In genomic region chr19:46303251-46304215, GRCm38 (mm10) we compare ENCODE assay signal across 7 mouse cellular contexts. TPM values are rescaled to one million over a fixed set of nuclear protein-coding genes. Genes with fewer than 3 reads are reported as not detected.
DNase-seq lines count a peak whose midpoint lies in the region; ATAC-seq and TF ChIP-seq lines count a peak whose summit lies in the region.

No protein-coding gene starts in this region.

- H3K27me3 ChIP-seq in megakaryocyte, embryonic 14.5 days (replicated peaks): peaks cover 22% of the 10 kb centered on the region
- peaks cover 10% of the 10 kb centered on the region for H3K27me3 ChIP-seq in forebrain, embryonic 14.5 days (replicated peaks; ENCODE audit: control insufficient read depth, insufficient read depth, low read length)
- no peaks in the 10 kb centered on the region for H3K27me3 ChIP-seq in intestine, postnatal 0 days (replicated peaks; ENCODE audit: control insufficient read depth, insufficient read depth, low read length)
- H3K27me3 ChIP-seq in neural tube, embryonic 14.5 days (ENCODE audit: control insufficient read depth, insufficient read depth, low read length): peaks cover 7% of the 10 kb centered on the region

- H3K9me3 ChIP-seq in megakaryocyte, embryonic 14.5 days: no peaks in the 10 kb centered on the region
- H3K9me3 ChIP-seq in forebrain, embryonic 14.5 days (replicated peaks; ENCODE audit: control insufficient read depth, low read length): no peaks in the 10 kb centered on the region
- H3K9me3 ChIP-seq in intestine, postnatal 0 days (ENCODE audit: control insufficient read depth): no peaks in the 10 kb centered on the region
- no peaks in the 10 kb centered on the region for H3K9me3 ChIP-seq in neural tube, embryonic 14.5 days (ENCODE audit: control insufficient read depth, low read length)

- DNase-seq in forebrain, embryonic 14.5 days (ENCODE audit: low spot score): no peak
- DNase-seq in B cell, adult 2 months: no peak

- peak overlapping the region; percentile 100 for H3K4me3 ChIP-seq in megakaryocyte, embryonic 14.5 days (replicated peaks)
- H3K4me3 ChIP-seq in forebrain, embryonic 14.5 days (ENCODE audit: low read depth, low read length): peak overlapping the region; percentile 48
- H3K4me3 ChIP-seq in intestine, postnatal 0 days (ENCODE audit: low read depth, low read length): peak overlapping the region; percentile 59
- H3K4me3 ChIP-seq in neural tube, embryonic 14.5 days (ENCODE audit: low read depth, low read length): peak overlapping the region; percentile 40

- H3K27ac ChIP-seq in forebrain, embryonic 14.5 days (ENCODE audit: low read depth, low read length): no peak overlapping the region
- peak overlapping the region; percentile 80 for H3K27ac ChIP-seq in intestine, postnatal 0 days (ENCODE audit: low read depth, low read length)
- no peak overlapping the region for H3K27ac ChIP-seq in neural tube, embryonic 14.5 days (ENCODE audit: low read depth, low read length)

- H3K9ac ChIP-seq in forebrain, embryonic 14.5 days (ENCODE audit: low read length): no peak overlapping the region
- no peak overlapping the region for H3K9ac ChIP-seq in intestine, postnatal 0 days (ENCODE audit: low read depth, low read length)
- H3K9ac ChIP-seq in neural tube, embryonic 14.5 days (replicated peaks; ENCODE audit: low read depth, low read length): no peak overlapping the region; the same call in 1 of the 2 replicates

- peaks cover 19% of the 10 kb centered on the region for H3K36me3 ChIP-seq in megakaryocyte, embryonic 14.5 days (replicated peaks; ENCODE audit: low read length)
- H3K36me3 ChIP-seq in forebrain, embryonic 14.5 days (ENCODE audit: control insufficient read depth, insufficient read depth, low read length): no peaks in the 10 kb centered on the region
- peaks cover 10% of the 10 kb centered on the region; the same call in 1 of the 2 replicates for H3K36me3 ChIP-seq in intestine, postnatal 0 days (ENCODE audit: control insufficient read depth, insufficient read depth)
- no peaks in the 10 kb centered on the region for H3K36me3 ChIP-seq in neural tube, embryonic 14.5 days (ENCODE audit: control insufficient read depth, insufficient read depth, low read length)

- TF ChIP-seq CTCF in intestine, postnatal 0 days (IDR thresholded peaks at IDR 0.05; ENCODE audit: low read depth): no peak

- no peak for ATAC-seq in megakaryocyte, adult 5-6 weeks (ENCODE audit: poor library complexity, severe bottlenecking)
- no peak for ATAC-seq in forebrain, embryonic 14.5 days
- no peak for ATAC-seq in intestine, postnatal 0 days
- ATAC-seq in neural tube, embryonic 14.5 days (ENCODE audit: low read depth): no peak
- ATAC-seq in inflammation-experienced regulatory T-cells, adult 6 months: no peak

- peaks cover 38% of the 10 kb centered on the region for H3K4me1 ChIP-seq in megakaryocyte, embryonic 14.5 days
- H3K4me1 ChIP-seq in forebrain, embryonic 14.5 days (ENCODE audit: control insufficient read depth, insufficient read depth, low read length): peaks cover 8% of the 10 kb centered on the region
- H3K4me1 ChIP-seq in intestine, postnatal 0 days (replicated peaks; ENCODE audit: control insufficient read depth, insufficient read depth, low read length): no peaks in the 10 kb centered on the region
- peaks cover 13% of the 10 kb centered on the region for H3K4me1 ChIP-seq in neural tube, embryonic 14.5 days (ENCODE audit: control insufficient read depth, insufficient read depth, low read length)

- H3K4me2 ChIP-seq in forebrain, embryonic 14.5 days (ENCODE audit: low read length): peak overlapping the region; percentile 83
- H3K4me2 ChIP-seq in intestine, postnatal 0 days (replicated peaks; ENCODE audit: low read depth): peak overlapping the region; percentile 95
- peak overlapping the region; percentile 88 for H3K4me2 ChIP-seq in neural tube, embryonic 14.5 days (ENCODE audit: low read depth, low read length)

- 56% methylated on average over 18 of the region's 18 CpGs for WGBS in forebrain, embryonic 14.5 days
- WGBS in intestine, postnatal 0 days: 50% methylated on average over 18 of the region's 18 CpGs
- 51% methylated on average over 18 of the region's 18 CpGs for WGBS in neural tube, embryonic 14.5 days

RNA-seq across cellular contexts. Expression of gene Nfkb2, which starts 0.6 kb away (rescaled TPM):
- polyA plus RNA-seq in megakaryocyte, embryonic 14.5 days (2012; ENCODE audit: insufficient read depth, low replicate concordance): 32.0 and 46.7 TPM in 2 replicates
- total RNA-seq in megakaryocyte, adult 5-6 weeks (2015): 8.1 and 10.0 TPM in 2 replicates
- total RNA-seq in megakaryocyte, adult 5-6 weeks (2017): 14.6 and 20.3 TPM in 2 replicates
- 1.4 and 1.6 TPM in 2 replicates for polyA plus RNA-seq in forebrain, embryonic 14.5 days (2014; fragmentation: Nextera tagmentation; extraction: Ambion mirVana)
- polyA plus RNA-seq in intestine, postnatal 0 days (2015; fragmentation: Nextera tagmentation; extraction: Ambion mirVana): 6.1 and 6.7 TPM in 2 replicates
- 1.4 and 2.2 TPM in 2 replicates for polyA plus RNA-seq in neural tube, embryonic 14.5 days (2014; fragmentation: Nextera tagmentation; extraction: Ambion mirVana)
- polyA plus RNA-seq in inflammation-experienced regulatory T-cells, adult 6 months (2017; shearing (Covaris generic)): 10 to 100 TPM; 15.7 to 27.8 (median 20.7) TPM

RNA-seq across cellular contexts. Expression of gene Psd, which starts 23.4 kb away (rescaled TPM):
- 0.19 TPM in 1 of 2 replicates, not detected in the other for polyA plus RNA-seq in megakaryocyte, embryonic 14.5 days (2012; ENCODE audit: insufficient read depth, low replicate concordance)
- 0.11 and 0.36 TPM in 2 replicates for total RNA-seq in megakaryocyte, adult 5-6 weeks (2015)
- total RNA-seq in megakaryocyte, adult 5-6 weeks (2017): not detected in 2 replicates
- polyA plus RNA-seq in forebrain, embryonic 14.5 days (2014; fragmentation: Nextera tagmentation; extraction: Ambion mirVana): 68.7 and 83.0 TPM in 2 replicates
- polyA plus RNA-seq in intestine, postnatal 0 days (2015; fragmentation: Nextera tagmentation; extraction: Ambion mirVana): 27.1 and 30.1 TPM in 2 replicates
- polyA plus RNA-seq in neural tube, embryonic 14.5 days (2014; fragmentation: Nextera tagmentation; extraction: Ambion mirVana): 85.8 and 127 TPM in 2 replicates
- polyA plus RNA-seq in inflammation-experienced regulatory T-cells, adult 6 months (2017; shearing (Covaris generic)): 1 to 10 TPM; 3.1 to 4.1 (median 4.0) TPM

RNA-seq across cellular contexts. Expression of gene Fbxl15, which starts 24.5 kb away (rescaled TPM):
- polyA plus RNA-seq in megakaryocyte, embryonic 14.5 days (2012; ENCODE audit: insufficient read depth, low replicate concordance): 17.4 and 18.6 TPM in 2 replicates
- total RNA-seq in megakaryocyte, adult 5-6 weeks (2015): 1.9 and 2.1 TPM in 2 replicates
- total RNA-seq in megakaryocyte, adult 5-6 weeks (2017): 1.3 and 1.8 TPM in 2 replicates
- 42.6 and 43.1 TPM in 2 replicates for polyA plus RNA-seq in forebrain, embryonic 14.5 days (2014; fragmentation: Nextera tagmentation; extraction: Ambion mirVana)
- polyA plus RNA-seq in intestine, postnatal 0 days (2015; fragmentation: Nextera tagmentation; extraction: Ambion mirVana): 22.0 and 25.3 TPM in 2 replicates
- polyA plus RNA-seq in neural tube, embryonic 14.5 days (2014; fragmentation: Nextera tagmentation; extraction: Ambion mirVana): 42.5 and 53.1 TPM in 2 replicates
- polyA plus RNA-seq in inflammation-experienced regulatory T-cells, adult 6 months (2017; shearing (Covaris generic)): 1 to 10 TPM; 3.9 to 6.4 (median 4.5) TPM

RNA-seq across cellular contexts. Expression of gene Cuedc2, which starts 35.0 kb away (rescaled TPM):
- polyA plus RNA-seq in megakaryocyte, embryonic 14.5 days (2012; ENCODE audit: insufficient read depth, low replicate concordance): 39.1 and 126 TPM in 2 replicates
- total RNA-seq in megakaryocyte, adult 5-6 weeks (2015): 31.3 and 33.1 TPM in 2 replicates
- 108 and 114 TPM in 2 replicates for total RNA-seq in megakaryocyte, adult 5-6 weeks (2017)
- polyA plus RNA-seq in forebrain, embryonic 14.5 days (2014; fragmentation: Nextera tagmentation; extraction: Ambion mirVana): 402 and 405 TPM in 2 replicates
- 78.8 and 80.0 TPM in 2 replicates for polyA plus RNA-seq in intestine, postnatal 0 days (2015; fragmentation: Nextera tagmentation; extraction: Ambion mirVana)
- 346 and 359 TPM in 2 replicates for polyA plus RNA-seq in neural tube, embryonic 14.5 days (2014; fragmentation: Nextera tagmentation; extraction: Ambion mirVana)
- 10 to 100 TPM; 34.9 to 54.1 (median 46.6) TPM for polyA plus RNA-seq in inflammation-experienced regulatory T-cells, adult 6 months (2017; shearing (Covaris generic))

RNA-seq across cellular contexts. Expression of gene Mfsd13a, which starts 37.4 kb away (rescaled TPM):
- polyA plus RNA-seq in megakaryocyte, embryonic 14.5 days (2012; ENCODE audit: insufficient read depth, low replicate concordance): 8.8 and 9.9 TPM in 2 replicates
- total RNA-seq in megakaryocyte, adult 5-6 weeks (2015): 17.2 and 18.1 TPM in 2 replicates
- 8.1 and 11.7 TPM in 2 replicates for total RNA-seq in megakaryocyte, adult 5-6 weeks (2017)
- polyA plus RNA-seq in forebrain, embryonic 14.5 days (2014; fragmentation: Nextera tagmentation; extraction: Ambion mirVana): 7.2 TPM in 2 replicates
- 11.8 and 12.7 TPM in 2 replicates for polyA plus RNA-seq in intestine, postnatal 0 days (2015; fragmentation: Nextera tagmentation; extraction: Ambion mirVana)
- 10.7 and 12.7 TPM in 2 replicates for polyA plus RNA-seq in neural tube, embryonic 14.5 days (2014; fragmentation: Nextera tagmentation; extraction: Ambion mirVana)
- 1 to 10 TPM; 4.3 to 8.1 (median 5.9) TPM for polyA plus RNA-seq in inflammation-experienced regulatory T-cells, adult 6 months (2017; shearing (Covaris generic))

Comparison
In these comparisons a context has a peak if more than half of its experiments do, and no peak if none do; other contexts are left out.
1. H3K4me3 ChIP-seq: peak in every context shown above with its lines; median percentile 100 in megakaryocyte, embryonic 14.5 days; 59 in intestine, postnatal 0 days; 48 in forebrain, embryonic 14.5 days; 40 in neural tube, embryonic 14.5 days.